8 mouse cellular contexts compared by ENCODE assay signal in the genomic region with DNA sequence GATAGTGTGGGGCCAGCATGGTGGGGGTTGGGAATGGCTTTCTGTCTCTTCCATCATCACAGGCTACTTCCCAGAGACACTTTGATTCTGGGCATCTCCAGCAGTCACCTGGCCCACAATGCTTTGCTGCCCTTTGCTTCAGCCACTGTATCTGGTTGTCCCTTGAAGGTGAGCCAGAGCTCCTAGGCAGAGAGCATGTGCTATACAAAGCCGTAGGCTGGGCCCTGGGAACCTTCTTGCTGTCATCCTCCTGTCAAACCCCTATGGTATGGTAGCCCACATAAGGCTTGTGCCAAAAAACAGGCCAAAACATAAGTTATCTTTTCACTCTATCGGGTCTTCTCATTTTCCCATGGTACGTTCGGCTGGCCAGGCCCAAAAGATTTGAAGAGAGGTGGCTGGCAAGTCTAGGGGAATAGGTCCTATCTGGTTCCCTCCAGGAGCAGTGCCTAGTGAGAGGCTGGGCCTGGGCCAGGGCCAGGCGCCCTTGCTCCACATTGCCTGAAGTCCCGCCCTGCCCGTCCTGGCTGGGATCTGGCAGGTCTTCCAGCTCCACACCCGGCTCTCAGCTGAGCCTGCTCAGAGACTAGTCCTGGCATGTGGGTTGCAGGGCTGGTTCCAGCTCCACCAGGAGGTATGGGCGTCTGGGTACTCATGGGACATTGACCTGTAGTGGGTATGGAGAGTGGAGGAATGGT. TPM values are rescaled to one million over a fixed set of nuclear protein-coding genes. Genes with fewer than 3 reads are reported as not detected.
DNase-seq lines count a peak whose midpoint lies in the region; ATAC-seq and TF ChIP-seq lines count a peak whose summit lies in the region.

No protein-coding gene starts in this region.

- no peaks in the 10 kb centered on the region for H3K36me3 ChIP-seq in heart, adult 2 months (ENCODE audit: control insufficient read depth, insufficient read depth, low read length)
- H3K36me3 ChIP-seq in heart, embryonic 10.5 days = no peaks in the 10 kb centered on the region
- H3K36me3 ChIP-seq in hindbrain, embryonic 14.5 days (replicated peaks; ENCODE audit: control insufficient read depth, insufficient read depth) = no peaks in the 10 kb centered on the region
- no peaks in the 10 kb centered on the region; the same call in 1 of the 2 replicates for H3K36me3 ChIP-seq in forebrain, embryonic 11.5 days (ENCODE audit: control insufficient read depth, insufficient read depth, low read length)

- TF ChIP-seq CTCF in heart, adult 2 months (IDR thresholded peaks at IDR 0.05) = no peak

- no peak overlapping the region for H3K4me2 ChIP-seq in hindbrain, embryonic 14.5 days (replicated peaks)
- no peak overlapping the region for H3K4me2 ChIP-seq in forebrain, embryonic 11.5 days (ENCODE audit: low read depth, low read length, severe bottlenecking)

- H3K4me3 ChIP-seq in heart, adult 2 months = no peak overlapping the region
- H3K4me3 ChIP-seq in heart, embryonic 10.5 days = no peak overlapping the region
- H3K4me3 ChIP-seq in hindbrain, embryonic 14.5 days (replicated peaks; ENCODE audit: low read length) = no peak overlapping the region
- no peak overlapping the region for H3K4me3 ChIP-seq in forebrain, embryonic 11.5 days (ENCODE audit: low read depth, low read length)

- peaks cover 2% of the 10 kb centered on the region; the same call in 1 of the 2 replicates for H3K4me1 ChIP-seq in heart, adult 2 months (ENCODE audit: control insufficient read depth, insufficient read depth, low read length)
- peaks cover 42% of the 10 kb centered on the region for H3K4me1 ChIP-seq in heart, embryonic 10.5 days
- H3K4me1 ChIP-seq in hindbrain, embryonic 14.5 days (replicated peaks; ENCODE audit: control insufficient read depth, insufficient read depth, low read length) = no peaks in the 10 kb centered on the region
- no peaks in the 10 kb centered on the region for H3K4me1 ChIP-seq in forebrain, embryonic 11.5 days (replicated peaks; ENCODE audit: control insufficient read depth, insufficient read depth, low read length)

- no peaks in the 10 kb centered on the region for H3K27me3 ChIP-seq in heart, adult 2 months (ENCODE audit: control insufficient read depth, insufficient read depth, low read length)
- no peaks in the 10 kb centered on the region for H3K27me3 ChIP-seq in heart, embryonic 10.5 days (ENCODE audit: insufficient read depth, poor library complexity, severe bottlenecking)
- H3K27me3 ChIP-seq in hindbrain, embryonic 14.5 days (ENCODE audit: control insufficient read depth, insufficient read depth, low read length) = no peaks in the 10 kb centered on the region
- no peaks in the 10 kb centered on the region for H3K27me3 ChIP-seq in forebrain, embryonic 11.5 days (ENCODE audit: control insufficient read depth, insufficient read depth, low read length)

- TF ChIP-seq POLR2A in heart, adult 2 months (IDR thresholded peaks at IDR 0.05; ENCODE audit: insufficient read depth, low read depth, low read length) = no peak

- H3K9ac ChIP-seq in heart, adult 2 months (ENCODE audit: low read depth, low read length) = no peak overlapping the region
- H3K9ac ChIP-seq in hindbrain, embryonic 14.5 days = no peak overlapping the region
- H3K9ac ChIP-seq in forebrain, embryonic 11.5 days (ENCODE audit: low read length) = no peak overlapping the region

- H3K79me2 ChIP-seq in heart, adult 2 months (replicated peaks; ENCODE audit: control insufficient read depth, insufficient read depth, low read length) = no peaks in the 10 kb centered on the region

- peak; percentile 66 to 86 for DNase-seq in heart, adult 2 months
- no peak for DNase-seq in heart, embryonic 10.5 days (ENCODE audit: low spot score)
- peak; percentile 81 for DNase-seq in cerebellum, adult 9-10 months
- DNase-seq in heart, postnatal 25 days (ENCODE audit: low spot score) = peak; percentile 62
- DNase-seq in ovary, postnatal 14 days (ENCODE audit: low spot score) = peak; percentile 42
- DNase-seq in spleen, postnatal 10 days (ENCODE audit: low spot score in 2 of 2) = no peak
- no peak for DNase-seq in hindbrain, embryonic 14.5 days (ENCODE audit: low spot score)
- DNase-seq in forebrain, embryonic 11.5 days (ENCODE audit: low spot score) = no peak

- no peaks in the 10 kb centered on the region for H3K9me3 ChIP-seq in heart, embryonic 10.5 days
- H3K9me3 ChIP-seq in hindbrain, embryonic 14.5 days (ENCODE audit: control insufficient read depth, low read length) = no peaks in the 10 kb centered on the region
- no peaks in the 10 kb centered on the region for H3K9me3 ChIP-seq in forebrain, embryonic 11.5 days (ENCODE audit: control insufficient read depth, low read length)

- no peak for TF ChIP-seq EP300 in heart, adult 2 months (IDR thresholded peaks at IDR 0.05; ENCODE audit: insufficient read depth, low read depth, low read length)

- no peak for ATAC-seq in hindbrain, embryonic 14.5 days (ENCODE audit: low FRiP score)
- ATAC-seq in forebrain, embryonic 11.5 days (replicated peaks; ENCODE audit: low FRiP score) = no peak

- intact Hi-C loops in heart, adult 2 months (cut with DNase I) = loop anchor here (5.0 kb wide), 1 partner anchor 75 kb away; no protein-coding TSS in a partner anchor
- intact Hi-C loops in heart, postnatal 25 days (cut with DNase I) = no loop called here

- WGBS in heart, adult 2 months = 39% methylated on average over 9 of the region's 9 CpGs
- WGBS in heart, embryonic 10.5 days = 76% methylated on average over 9 of the region's 9 CpGs
- WGBS in hindbrain, embryonic 14.5 days = 88% methylated on average over 9 of the region's 9 CpGs
- 89% methylated on average over 9 of the region's 9 CpGs for WGBS in forebrain, embryonic 11.5 days

- peak overlapping the region; percentile 15; the same call in 1 of the 2 replicates for H3K27ac ChIP-seq in heart, adult 2 months
- H3K27ac ChIP-seq in heart, embryonic 10.5 days = no peak overlapping the region
- no peak overlapping the region for H3K27ac ChIP-seq in hindbrain, embryonic 14.5 days
- no peak overlapping the region for H3K27ac ChIP-seq in forebrain, embryonic 11.5 days (ENCODE audit: low read depth, low read length)

RNA-seq across cellular contexts. Expression of a gene that starts 10.7 kb away (rescaled TPM):
- total RNA-seq in heart, adult 2 months (2021) = 1 to 10 TPM; 4.8 to 5.7 TPM
- 9.1 and 11.0 TPM in 2 replicates for polyA plus RNA-seq in heart, adult 2 months (2012; rRNA removed)
- polyA plus RNA-seq in heart, embryonic 10.5 days (2016; fragmentation: Nextera tagmentation; extraction: Ambion mirVana) = 44.5 and 75.8 TPM in 2 replicates
- total RNA-seq in heart, postnatal 25 days (2021) = 1 to 10 TPM; 7.2 TPM
- 16.8 and 18.1 TPM in 2 replicates for polyA plus RNA-seq in hindbrain, embryonic 14.5 days (2014; fragmentation: Nextera tagmentation; extraction: Ambion mirVana)
- 86.8 and 90.0 TPM in 2 replicates for polyA plus RNA-seq in forebrain, embryonic 11.5 days (2014; fragmentation: Nextera tagmentation; extraction: Ambion mirVana)

Comparison
In these comparisons a context has a peak if more than half of its experiments do, and no peak if none do; other contexts are left out.
1. DNase-seq: peak in heart, adult 2 months (2 of 2), cerebellum, adult 9-10 months (single experiment), heart, postnatal 25 days (single experiment) and ovary, postnatal 14 days (single experiment); none in heart, embryonic 10.5 days (single experiment), spleen, postnatal 10 days (0 of 2), hindbrain, embryonic 14.5 days (single experiment) and forebrain, embryonic 11.5 days (single experiment).